Mouse (Mus musculus) megakaryocyte, adult 5-6 weeks (primary cell): ENCODE data around the gene Gpsm3. TPM values are rescaled to one million over a fixed set of nuclear protein-coding genes. Genes with fewer than 3 reads are reported as not detected.

Experiments used
- ATAC-seq: 2 replicates; pipeline ENCODE4 v1.8.0; 2016; ENCODE audit warnings: mild to moderate bottlenecking, inconsistent platforms; ENCODE audit not compliant: poor library complexity, severe bottlenecking
- total RNA-seq, 2 experiments: library from RNA; stranded (forward) in 1 of 2; stranded (reverse) in 1 of 2; fragments of 153-499, 151-499 nt in 1 of 2; fragments of 221-1000, 200-1000 nt in 1 of 2; gene quantifications; 2 replicates each; pipeline versions ENCODE4 v1.2.3 to v1.2.4; 2015 to 2017

Gpsm3 gene
- total RNA-seq, 2 experiments from 2014 or later = 75.7 to 248 TPM

DNA sequence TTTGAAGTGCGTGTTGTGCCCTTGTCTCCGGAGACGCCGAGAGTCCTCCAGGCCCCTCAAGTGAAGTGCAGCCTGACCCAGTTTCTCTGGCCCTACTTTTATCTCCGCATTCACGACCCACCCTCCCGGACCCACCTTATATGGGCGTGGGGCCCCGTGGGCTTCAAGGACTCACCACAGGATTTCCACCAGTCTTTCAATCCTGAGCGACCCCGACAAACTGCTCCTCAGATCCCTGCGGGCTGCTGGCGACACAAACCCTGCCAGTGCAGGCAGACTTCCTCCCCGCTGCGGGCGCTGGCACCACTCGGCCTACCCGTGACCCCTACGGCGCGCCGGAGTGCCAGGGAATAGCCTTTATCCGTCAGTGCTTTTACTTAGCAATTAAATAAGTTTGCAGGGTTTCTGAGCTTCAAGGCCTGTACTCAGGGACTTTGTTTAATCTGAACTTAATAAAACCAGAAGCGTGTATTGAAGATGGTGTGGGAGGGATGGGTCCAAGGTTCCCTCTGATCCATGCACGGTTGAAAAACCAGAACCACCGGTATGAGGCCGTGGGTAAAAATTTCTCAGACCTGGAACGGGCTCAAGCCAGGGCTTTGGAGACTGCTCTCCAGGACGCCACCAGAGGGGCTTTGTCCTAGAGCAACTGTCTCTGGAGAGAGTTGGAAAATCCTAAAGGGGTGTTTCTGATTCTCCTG is 38.5 kb downstream of the Gpsm3 start, which contains the start of gene Ppt2:
Ppt2 (minus strand) TSS at position 568 of the 701 bp plus-strand sequence.
- peak; percentile 25; the same call in 1 of the 2 replicates for ATAC-seq

DNA sequence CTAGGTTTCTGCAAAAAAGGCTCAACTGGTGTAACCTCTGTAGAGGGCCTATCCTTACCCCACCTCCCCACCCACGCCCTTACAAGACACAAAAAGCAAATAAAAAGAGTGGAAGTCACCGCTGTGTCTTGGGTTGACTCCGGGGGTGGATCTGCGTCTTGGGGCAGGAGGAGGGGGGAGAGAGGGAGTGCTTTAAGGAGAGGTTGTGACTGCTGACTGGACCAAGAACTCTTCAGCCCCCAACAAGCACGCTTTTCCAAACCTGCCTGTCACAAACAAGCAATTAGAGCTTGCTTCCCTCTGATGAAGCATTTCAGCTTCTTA is 39.0 kb downstream of the Gpsm3 start:
- ATAC-seq = no peak

DNA sequence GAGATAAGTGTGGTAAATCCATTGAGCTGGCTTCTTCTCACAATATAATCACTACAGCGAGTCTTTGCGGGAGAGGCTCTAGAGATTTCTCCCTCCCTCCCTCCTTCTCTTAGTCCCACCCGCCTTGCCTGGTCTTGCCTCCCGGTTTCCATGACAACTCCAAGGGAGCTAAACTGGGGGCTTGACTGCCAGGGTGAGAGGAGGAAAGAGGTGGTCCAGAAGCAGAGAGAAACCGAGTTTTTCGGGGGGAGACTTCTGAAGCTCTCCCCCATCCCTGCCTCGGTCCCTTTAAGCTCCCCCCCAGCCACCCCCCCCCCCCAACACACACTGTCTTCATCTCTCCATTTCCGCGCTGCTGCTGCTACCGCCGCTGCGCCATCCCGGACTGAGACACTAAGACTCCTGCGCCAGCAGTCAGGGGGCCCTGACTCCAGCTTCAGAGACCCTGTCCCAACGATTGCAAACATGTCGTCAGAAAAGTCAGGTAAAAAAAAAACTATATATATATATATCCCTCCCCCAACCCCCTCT is 39.7 kb downstream of the Gpsm3 start, which contains the start of gene Prrt1:
Prrt1 (plus strand) TSS at position 313 of the 531 bp plus-strand sequence.
- ATAC-seq = no peak

DNA sequence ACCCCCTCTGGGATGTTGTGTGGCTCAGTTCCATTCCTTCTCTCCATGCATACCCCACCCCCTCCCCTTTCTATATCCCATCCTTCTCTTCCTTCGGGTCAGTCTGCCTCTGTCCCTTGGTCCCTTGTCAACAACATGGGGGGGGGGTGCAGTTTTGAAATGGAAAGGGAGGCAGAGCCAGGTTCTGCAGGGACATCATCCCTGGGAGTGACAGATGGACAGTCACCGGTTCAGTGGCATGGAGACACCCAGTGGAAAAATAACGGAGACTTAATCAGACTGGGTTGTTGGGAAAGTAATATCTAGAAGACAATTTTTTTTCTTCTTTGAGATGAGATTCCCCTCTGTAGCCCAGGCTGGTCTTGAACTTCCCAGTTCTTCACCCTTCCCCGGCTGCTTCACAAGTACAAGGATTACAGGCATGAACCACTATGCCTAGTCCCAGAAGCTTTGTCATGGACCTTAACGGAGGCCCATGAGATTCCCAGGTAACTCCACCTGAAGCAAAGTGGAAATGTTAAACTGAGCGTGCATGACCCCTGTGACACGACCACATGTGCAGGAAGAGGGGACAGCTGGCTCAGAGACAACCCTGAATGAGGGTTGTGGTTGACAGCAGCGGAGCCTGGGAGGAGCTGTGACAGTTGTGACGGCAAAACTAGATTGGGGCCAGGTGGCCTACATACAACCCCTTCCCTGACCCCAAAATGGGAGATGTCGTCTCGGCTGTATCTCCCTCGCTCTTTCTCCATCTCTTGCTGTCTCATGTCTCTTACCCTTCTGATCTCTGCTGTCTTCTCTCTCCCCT is 40.4 kb downstream of the Gpsm3 start:
- ATAC-seq = no peak

DNA sequence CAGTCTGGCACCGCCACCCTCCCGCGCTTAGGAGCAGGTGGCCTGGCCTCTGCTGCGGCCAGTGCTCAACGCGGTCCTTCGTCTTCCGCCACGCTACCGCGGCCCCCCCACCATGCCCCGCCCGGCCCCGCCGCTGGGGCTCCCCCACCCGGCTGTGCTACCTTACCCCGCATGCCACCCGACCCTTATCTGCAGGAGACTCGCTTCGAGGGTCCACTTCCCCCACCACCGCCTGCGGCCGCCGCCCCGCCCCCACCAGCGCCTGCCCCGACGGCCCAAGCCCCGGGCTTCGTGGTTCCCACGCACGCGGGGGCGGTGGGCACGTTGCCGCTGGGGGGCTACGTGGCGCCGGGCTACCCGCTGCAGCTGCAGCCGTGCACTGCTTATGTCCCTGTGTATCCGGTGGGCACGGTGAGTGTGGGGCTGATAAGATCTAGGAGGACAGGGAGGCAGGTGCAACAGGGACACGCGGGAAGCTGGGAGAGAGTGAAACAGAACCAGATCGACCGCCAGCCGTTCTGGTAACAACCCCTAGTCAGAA is 41.2 kb downstream of the Gpsm3 start:
- no peak for ATAC-seq

DNA sequence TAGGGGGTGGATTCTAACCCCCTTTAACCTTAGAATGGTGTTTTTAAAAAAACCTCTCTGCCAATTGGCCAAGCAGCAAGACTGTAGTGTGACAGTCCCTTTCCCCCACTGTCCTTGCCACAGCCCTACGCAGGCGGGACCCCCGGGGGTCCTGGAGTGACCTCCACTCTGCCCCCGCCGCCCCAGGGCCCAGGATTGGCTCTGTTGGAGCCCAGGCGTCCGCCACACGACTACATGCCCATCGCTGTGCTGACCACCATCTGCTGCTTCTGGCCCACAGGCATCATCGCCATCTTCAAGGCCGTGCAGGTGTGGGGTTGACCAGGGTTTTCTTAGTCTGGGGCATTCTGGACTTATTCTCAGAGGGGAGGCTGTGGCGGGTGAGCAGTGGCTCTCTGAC is 42.0 kb downstream of the Gpsm3 start:
- no peak for ATAC-seq

DNA sequence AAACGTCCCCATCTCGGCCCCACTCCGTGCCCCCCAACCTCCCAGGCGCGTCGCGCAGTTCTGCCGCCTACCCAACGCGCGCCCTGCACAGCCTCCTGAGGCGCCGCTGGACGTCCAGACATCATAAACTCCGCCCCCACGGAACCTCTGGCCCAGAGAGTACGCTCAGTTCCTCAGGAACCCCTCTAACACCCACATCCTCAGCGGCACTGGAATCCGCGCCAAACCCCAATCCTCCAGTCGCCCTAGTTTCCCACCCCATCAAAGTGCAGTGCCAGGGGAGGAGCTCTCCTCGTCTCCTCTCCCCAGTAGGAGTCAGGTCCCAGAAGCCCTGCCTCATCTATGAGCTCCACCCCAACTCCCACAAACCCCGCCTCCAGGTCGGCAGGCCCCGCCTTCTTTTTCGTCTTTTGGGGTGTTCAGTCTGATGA is 42.7 kb downstream of the Gpsm3 start:
- ATAC-seq = peak; percentile 81

DNA sequence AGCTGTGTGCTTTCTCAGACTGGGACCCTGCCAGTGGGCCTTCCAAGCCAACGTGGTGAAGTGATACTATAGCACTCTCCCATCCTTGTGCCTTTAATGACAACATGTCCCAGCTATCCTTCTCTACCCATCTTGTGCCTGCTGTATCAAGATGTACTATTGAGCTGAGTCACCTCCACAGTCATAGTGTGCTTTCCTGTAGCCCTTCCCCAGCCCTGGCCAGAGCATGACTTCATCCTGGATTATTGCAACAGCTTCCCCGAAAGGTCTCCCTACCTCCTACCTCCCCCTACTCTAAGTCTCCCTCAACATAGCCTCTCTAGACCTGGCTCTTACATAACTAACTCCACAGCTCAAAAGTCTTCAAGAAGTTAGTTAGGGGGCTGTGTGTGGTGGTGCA is 46.1 kb downstream of the Gpsm3 start:
- ATAC-seq = no peak

DNA sequence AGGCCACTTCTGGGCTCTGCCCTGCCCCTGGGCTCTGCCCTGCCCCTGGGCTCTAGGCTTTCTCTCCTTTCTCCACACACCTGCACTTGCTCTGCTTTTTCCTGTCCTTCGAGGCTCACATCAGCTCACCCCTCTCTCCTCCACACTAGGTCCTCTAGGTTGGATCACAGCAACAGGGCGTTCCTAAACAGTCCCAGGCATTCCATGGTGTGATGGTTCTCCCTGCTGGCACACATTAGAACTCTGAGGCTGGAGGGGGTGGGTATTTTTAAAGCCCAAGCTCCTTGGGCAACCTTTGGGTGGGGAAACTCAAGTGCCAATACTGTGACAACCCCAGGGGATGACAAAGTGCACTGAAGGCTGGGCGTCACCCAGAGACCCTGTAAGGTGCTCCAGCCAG is 47.9 kb downstream of the Gpsm3 start:
- ATAC-seq = no peak

DNA sequence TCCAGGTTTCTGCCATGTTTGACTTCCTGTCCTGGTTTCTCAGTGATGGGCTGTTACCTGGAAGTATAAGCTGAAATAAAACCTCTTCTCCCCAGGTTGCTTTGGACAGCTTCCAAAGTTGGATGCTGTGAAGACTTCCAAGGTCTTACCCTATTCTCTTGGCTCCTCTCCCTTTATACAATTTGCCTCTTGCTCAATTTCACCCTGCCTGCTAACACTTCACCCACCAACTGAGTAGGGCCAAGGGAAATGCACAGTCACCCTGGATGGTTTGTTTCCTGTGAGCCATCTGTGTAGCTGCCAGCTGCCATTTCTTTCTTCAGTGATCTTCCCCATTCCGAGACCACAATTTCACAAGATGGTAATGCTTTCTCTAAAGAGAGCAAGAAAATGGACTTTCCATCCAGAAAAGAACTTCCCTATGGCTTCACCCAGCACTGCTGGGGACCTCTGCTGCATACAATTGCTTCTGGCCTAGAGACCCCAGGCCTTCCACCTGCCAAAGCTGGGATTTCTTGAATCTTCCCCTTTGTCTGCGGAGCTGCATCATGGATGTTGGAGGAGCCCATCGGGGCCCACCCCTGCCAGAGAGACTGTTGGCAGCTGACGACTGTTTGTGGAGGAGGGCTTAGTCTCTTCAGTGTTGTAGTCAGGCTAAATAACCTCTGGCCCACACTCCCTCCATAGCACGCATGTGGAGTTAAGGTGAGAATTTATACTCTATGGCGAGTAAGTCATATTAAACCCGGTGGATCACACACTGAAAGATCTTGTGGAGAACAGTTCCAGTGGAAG is 50.1 kb downstream of the Gpsm3 start:
- peak; percentile 93 for ATAC-seq

DNA sequence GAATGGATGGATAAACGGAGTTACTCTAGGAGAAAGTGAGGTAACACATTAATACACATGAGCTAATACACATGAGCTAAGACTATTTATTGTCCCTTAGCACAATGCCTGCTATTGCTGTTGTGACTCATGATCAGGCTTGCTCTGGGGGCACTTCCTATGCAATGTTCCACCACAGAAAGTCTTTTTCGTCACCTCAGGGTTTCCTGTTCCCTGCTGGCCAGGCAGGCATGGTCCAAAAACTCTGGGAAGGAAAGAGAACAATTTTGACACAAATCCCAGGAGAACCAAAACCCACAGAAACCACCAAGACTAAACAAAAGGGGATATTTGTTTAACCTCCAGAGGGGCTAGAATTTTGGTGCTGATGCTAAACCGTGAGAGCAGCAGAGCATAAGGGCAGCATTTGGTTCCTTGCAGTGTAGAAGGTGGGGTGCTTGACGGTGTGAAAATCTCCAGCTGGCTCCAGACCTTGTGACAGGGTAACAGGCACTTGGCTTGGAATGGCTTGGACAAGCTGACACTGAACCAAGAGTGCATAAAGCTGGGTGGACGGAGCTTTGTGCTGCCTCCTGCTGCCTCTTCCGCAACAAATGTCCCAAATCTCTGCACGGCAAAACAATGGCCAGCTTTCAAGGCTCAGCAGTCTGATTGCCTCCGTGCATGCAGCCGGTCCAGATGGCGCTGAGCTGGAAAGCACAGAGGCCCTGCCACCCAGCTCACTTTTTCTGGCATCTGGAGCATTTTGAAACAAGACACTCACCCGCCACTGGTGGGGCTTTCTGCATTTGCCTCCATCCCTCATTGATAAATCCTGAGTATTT is 51.4 kb downstream of the Gpsm3 start:
- ATAC-seq = no peak

Other genes with a start within 250 kb of the Gpsm3 start
- gene Btnl2, start 235.0 kb upstream of the Gpsm3 start, total RNA-seq (2015) = 0.09 TPM in 1 of 2 replicates, not detected in the other
- gene Btnl2, start 235.0 kb upstream of the Gpsm3 start, total RNA-seq (2017) = 0.33 TPM in 1 of 2 replicates, not detected in the other
- not detected in 2 replicates for gene Btnl1, start 212.7 kb upstream of the Gpsm3 start, total RNA-seq (2015)
- gene Btnl1, start 212.7 kb upstream of the Gpsm3 start, total RNA-seq (2017) = not detected in 2 replicates
- not detected in 2 replicates for gene BC051142, start 191.0 kb upstream of the Gpsm3 start, total RNA-seq (2015)
- gene BC051142, start 191.0 kb upstream of the Gpsm3 start, total RNA-seq (2017) = 0.29 and 3.8 TPM in 2 replicates
- not detected in 2 replicates for gene Btnl4, start 112.5 kb upstream of the Gpsm3 start, total RNA-seq (2015)
- gene Btnl4, start 112.5 kb upstream of the Gpsm3 start, total RNA-seq (2017) = not detected in 2 replicates
- not detected in 2 replicates for gene Btnl6, start 72.5 kb upstream of the Gpsm3 start, total RNA-seq (2015)
- gene Btnl6, start 72.5 kb upstream of the Gpsm3 start, total RNA-seq (2017) = not detected in 2 replicates
- 0.11 TPM in 1 of 2 replicates, not detected in the other for gene Notch4, start 25.5 kb upstream of the Gpsm3 start, total RNA-seq (2015)
- gene Notch4, start 25.5 kb upstream of the Gpsm3 start, total RNA-seq (2017) = 0.12 and 0.15 TPM in 2 replicates
- 18.3 and 26.6 TPM in 2 replicates for gene Pbx2, start 1.5 kb downstream of the Gpsm3 start, total RNA-seq (2015)
- gene Pbx2, start 1.5 kb downstream of the Gpsm3 start, total RNA-seq (2017) = 29.3 and 32.7 TPM in 2 replicates
- gene Ager, start 8.1 kb downstream of the Gpsm3 start, total RNA-seq (2015) = 1.8 and 4.8 TPM in 2 replicates
- 1.6 and 2.4 TPM in 2 replicates for gene Ager, start 8.1 kb downstream of the Gpsm3 start, total RNA-seq (2017)
- gene Rnf5, start 13.9 kb downstream of the Gpsm3 start, total RNA-seq (2015) = 44.7 and 59.5 TPM in 2 replicates
- gene Rnf5, start 13.9 kb downstream of the Gpsm3 start, total RNA-seq (2017) = 8.9 and 11.9 TPM in 2 replicates
- gene Agpat1, start 14.5 kb downstream of the Gpsm3 start, total RNA-seq (2015) = 29.0 and 36.5 TPM in 2 replicates
- 24.2 and 24.5 TPM in 2 replicates for gene Agpat1, start 14.5 kb downstream of the Gpsm3 start, total RNA-seq (2017)
- gene Egfl8, start 26.2 kb downstream of the Gpsm3 start, total RNA-seq (2015) = 0.82 and 0.91 TPM in 2 replicates
- gene Egfl8, start 26.2 kb downstream of the Gpsm3 start, total RNA-seq (2017) = 0.57 and 5.0 TPM in 2 replicates
- gene Ppt2, start 38.7 kb downstream of the Gpsm3 start, total RNA-seq (2015) = 37.0 and 41.4 TPM in 2 replicates
- gene Ppt2, start 38.7 kb downstream of the Gpsm3 start, total RNA-seq (2017) = 25.6 and 26.8 TPM in 2 replicates
- 0.22 and 0.73 TPM in 2 replicates for gene Prrt1, start 39.7 kb downstream of the Gpsm3 start, total RNA-seq (2015)
- 0.22 TPM in 1 of 2 replicates, not detected in the other for gene Prrt1, start 39.7 kb downstream of the Gpsm3 start, total RNA-seq (2017)
- 4.0 and 4.2 TPM in 2 replicates for gene Fkbpl, start 55.0 kb downstream of the Gpsm3 start, total RNA-seq (2015)
- gene Fkbpl, start 55.0 kb downstream of the Gpsm3 start, total RNA-seq (2017) = 40.5 and 41.6 TPM in 2 replicates
- gene Atf6b, start 57.3 kb downstream of the Gpsm3 start, total RNA-seq (2015) = 31.9 and 32.4 TPM in 2 replicates
- gene Atf6b, start 57.3 kb downstream of the Gpsm3 start, total RNA-seq (2017) = 25.4 and 32.2 TPM in 2 replicates
- gene Tnxb, start 80.7 kb downstream of the Gpsm3 start, total RNA-seq (2015) = 0.02 and 0.04 TPM in 2 replicates
- gene Tnxb, start 80.7 kb downstream of the Gpsm3 start, total RNA-seq (2017) = under 0.01 and 0.08 TPM in 2 replicates
- gene C4b, start 154.1 kb downstream of the Gpsm3 start, total RNA-seq (2015) = 0.52 and 1.7 TPM in 2 replicates
- gene C4b, start 154.1 kb downstream of the Gpsm3 start, total RNA-seq (2017) = 0.37 TPM in 1 of 2 replicates, not detected in the other
- gene Cyp21a1, start 214.8 kb downstream of the Gpsm3 start, total RNA-seq (2015) = not detected in 2 replicates
- gene Cyp21a1, start 214.8 kb downstream of the Gpsm3 start, total RNA-seq (2017) = not detected in 2 replicates
- gene Stk19, start 247.1 kb downstream of the Gpsm3 start, total RNA-seq (2015) = 17.5 and 21.8 TPM in 2 replicates
- gene Stk19, start 247.1 kb downstream of the Gpsm3 start, total RNA-seq (2017) = 24.7 and 33.7 TPM in 2 replicates
- 22.4 and 28.5 TPM in 2 replicates for gene Dxo, start 247.2 kb downstream of the Gpsm3 start, total RNA-seq (2015)
- 17.7 and 24.6 TPM in 2 replicates for gene Dxo, start 247.2 kb downstream of the Gpsm3 start, total RNA-seq (2017)